Mouse (Mus musculus) adrenal gland, postnatal 36 days (tissue): ENCODE results near the gene Gm20736. TPM values are rescaled to one million over a fixed set of nuclear protein-coding genes. Genes with fewer than 3 reads are reported as not detected.
"Not testable (repeated sequence)": the region's sequence is repeated elsewhere in the genome, so short reads cannot be mapped to it uniquely, and the experiment has no call there.

Source experiments
- DNase-seq, 2 experiments: peaks; one replicate each; pipeline ENCODE4 v3.0.0; 2021; ENCODE audit warnings: mixed read lengths in 1 of 2
- long read RNA-seq, 2 experiments: library from polyadenylated mRNA; stranded (forward); transcript quantifications; one replicate each; pipeline ENCODE4 v2.0.0; 2021; ENCODE audit warnings: borderline sequencing depth in 2 of 2
- total RNA-seq, 2 experiments: library from RNA; stranded (reverse); gene quantifications; 2 replicates each; pipeline ENCODE4 v1.2.3; 2021

Gene Gm20736
- total RNA-seq, result not detected
- long read RNA-seq, experiment 1, result 0 reads
- long read RNA-seq, experiment 2, result 0 reads

DNA sequence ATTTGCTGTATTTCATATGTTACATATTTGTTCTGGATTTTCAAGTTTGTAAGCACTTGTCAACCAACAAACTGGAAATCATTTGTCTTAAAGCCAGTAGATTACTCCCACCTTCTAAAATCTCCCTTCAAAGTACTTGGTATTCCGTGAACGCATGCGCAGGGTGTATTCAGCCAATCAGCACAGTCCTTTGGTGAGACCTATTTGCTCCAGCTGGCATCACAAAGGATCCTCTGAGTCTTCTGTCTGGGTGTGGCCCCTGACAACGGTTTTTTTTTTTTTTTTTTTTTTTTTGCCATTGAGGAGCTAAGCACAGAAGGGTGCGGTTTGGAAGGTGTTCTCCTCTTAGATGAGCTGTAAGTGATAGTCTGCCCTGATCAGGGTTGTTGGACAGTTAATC is at the start of gene Gm20736:
TSS of gene Gm20736 (plus strand) at position 301 of the 400 bp plus-strand sequence.
- not testable (repeated sequence) for DNase-seq

Other genes starting within 250 kb of the Gm20736 start
- not detected for gene Gm20924, start 170.2 kb upstream of the Gm20736 start, total RNA-seq